Mouse (Mus musculus) layer of hippocampus, adult 18-20 months (tissue): ENCODE measurements around the gene Gapvd1. TPM values are rescaled to one million over a fixed set of nuclear protein-coding genes. Genes with fewer than 3 reads are reported as not detected.
A peak's percentile ranks its signal among the peaks of the same experiment; 100 is the strongest.
"Not testable (repeated sequence)": the region's sequence is repeated elsewhere in the genome, so short reads cannot be mapped to it uniquely, and the experiment has no call there.

ENCODE experiments used
- DNase-seq, 2 experiments: peaks; one replicate each; pipeline ENCODE4 v3.0.0; 2022; ENCODE audit warnings: low spot score in 2 of 2
- total RNA-seq, 2 experiments: library from RNA; stranded (reverse); gene quantifications; 2 replicates each; pipeline ENCODE4 v1.2.3; 2021

Gapvd1 gene
- total RNA-seq, 2 experiments from 2014 or later: 99.5 to 103 TPM

DNA sequence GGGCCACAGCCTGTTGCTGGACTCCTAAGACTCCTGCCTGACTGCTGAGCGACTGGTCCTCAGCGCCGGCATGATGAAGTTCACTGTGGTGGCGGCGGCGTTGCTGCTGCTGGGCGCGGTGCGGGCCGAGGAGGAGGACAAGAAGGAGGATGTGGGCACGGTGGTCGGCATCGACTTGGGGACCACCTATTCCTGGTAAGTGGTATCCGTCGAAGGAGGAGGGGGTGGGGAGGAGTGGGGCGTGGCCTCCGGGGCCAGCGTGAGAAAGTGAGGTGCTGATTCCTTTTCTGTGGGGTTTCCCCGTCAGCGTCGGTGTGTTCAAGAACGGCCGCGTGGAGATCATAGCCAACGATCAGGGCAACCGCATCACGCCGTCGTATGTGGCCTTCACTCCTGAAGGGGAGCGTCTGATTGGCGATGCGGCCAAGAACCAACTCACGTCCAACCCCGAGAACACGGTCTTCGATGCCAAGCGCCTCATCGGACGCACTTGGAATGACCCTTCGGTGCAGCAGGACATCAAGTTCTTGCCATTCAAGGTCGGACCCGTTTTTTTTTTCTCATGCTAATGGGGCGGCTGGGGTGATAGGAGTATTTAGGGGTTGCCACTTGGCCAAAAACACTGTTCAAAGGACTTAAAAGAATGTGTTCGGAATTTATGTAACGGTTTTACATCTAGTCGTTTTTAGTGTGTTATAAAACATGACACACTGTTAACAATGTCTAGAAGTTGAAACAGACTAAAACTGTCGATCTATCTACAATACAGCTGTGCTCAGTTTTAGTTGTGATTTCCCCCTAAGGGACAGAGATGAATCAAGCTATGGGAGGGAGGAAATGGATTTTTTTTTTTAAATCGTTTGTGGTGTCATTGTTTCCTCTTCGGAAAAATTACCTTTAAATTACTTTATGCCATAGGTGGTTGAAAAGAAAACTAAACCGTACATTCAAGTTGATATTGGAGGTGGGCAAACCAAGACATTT lies 17.5 kb upstream of the Gapvd1 start:
- no peak for DNase-seq

- DNase-seq: peak; percentile 100
Observed at GRCm38 (mm10) chr2:34771368-34772226, 16.6 kb upstream of the Gapvd1 start, which contains the start of gene Hspa5. Gene Hspa5, plus strand, starts transcription at chr2:34771970.

- no peak for DNase-seq
Observed at GRCm38 (mm10) chr2:34770951-34771350, 15.9 kb upstream of the Gapvd1 start.

- no peak for DNase-seq
Observed at GRCm38 (mm10) chr2:34770049-34770448, 15.0 kb upstream of the Gapvd1 start.

DNA sequence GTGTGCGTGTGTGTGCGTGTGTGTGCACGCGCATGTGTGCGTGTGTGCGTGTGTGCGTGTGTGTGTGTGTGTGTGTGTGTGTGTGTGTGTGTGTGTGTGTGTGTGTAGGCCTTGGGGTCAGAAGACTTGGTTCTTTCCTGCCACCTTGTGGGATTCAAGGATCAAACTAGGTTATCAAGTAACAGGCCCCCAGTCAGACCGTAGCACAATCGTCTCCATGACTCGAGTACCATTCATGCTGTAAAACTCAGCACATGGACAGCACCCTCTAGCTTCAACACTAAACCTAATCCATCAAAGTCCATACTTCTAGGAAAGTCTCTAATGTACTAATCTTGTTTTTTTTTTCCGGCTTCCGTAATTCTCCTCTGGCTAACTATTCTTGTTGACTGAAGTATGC lies 9.8 kb upstream of the Gapvd1 start:
- DNase-seq: no peak

DNA sequence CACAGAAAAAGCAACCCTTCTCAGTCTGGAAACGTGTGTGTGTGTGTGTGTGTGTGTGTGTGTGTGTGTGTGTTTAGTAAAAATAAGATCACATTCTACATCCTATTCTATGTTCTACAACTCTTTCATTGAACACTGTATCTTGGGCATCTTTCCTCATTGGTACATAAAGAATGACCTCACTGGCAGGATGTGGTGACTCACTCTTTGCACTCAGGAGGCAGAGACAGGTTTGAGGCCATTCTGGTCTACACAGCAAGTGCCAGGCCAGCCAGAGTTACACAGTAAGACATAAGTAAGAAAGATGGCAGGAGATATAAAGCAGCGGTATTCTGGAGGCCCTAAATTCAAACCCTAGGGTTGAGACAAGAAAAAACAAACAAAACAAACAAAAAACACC lies 7.8 kb upstream of the Gapvd1 start:
- DNase-seq: no peak

GRCm38 (mm10) chr2:34762174-34762573 lies 7.1 kb upstream of the Gapvd1 start:
- DNase-seq: no peak

DNA sequence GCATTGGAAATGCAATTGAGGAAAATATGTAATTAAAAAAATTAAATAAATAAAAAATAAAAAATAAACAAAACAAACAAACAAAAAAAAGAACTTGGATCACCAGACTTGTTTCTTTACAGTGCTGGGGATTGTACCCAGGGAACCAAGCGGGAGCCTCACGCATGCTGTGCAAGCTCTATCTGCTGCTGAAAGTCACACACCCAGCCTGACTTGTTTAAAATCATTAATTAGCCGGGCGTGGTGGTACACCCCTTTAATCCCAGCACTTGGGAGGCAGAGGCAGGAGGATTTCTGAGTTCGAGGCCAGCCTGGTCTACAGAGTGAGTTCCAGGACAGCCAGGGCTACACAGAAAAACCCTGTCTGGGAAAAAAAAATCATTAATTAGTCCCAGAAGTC lies 6.2 kb upstream of the Gapvd1 start:
- DNase-seq: not testable (repeated sequence)

- DNase-seq: no peak
Observed at GRCm38 (mm10) chr2:34757341-34757740, 2.3 kb upstream of the Gapvd1 start.

- DNase-seq: peak; percentile 80
Observed at GRCm38 (mm10) chr2:34753811-34754550, 1.1 kb downstream of the Gapvd1 start.

- no peak for DNase-seq
Observed at GRCm38 (mm10) chr2:34750245-34750644, 4.8 kb downstream of the Gapvd1 start.

DNA sequence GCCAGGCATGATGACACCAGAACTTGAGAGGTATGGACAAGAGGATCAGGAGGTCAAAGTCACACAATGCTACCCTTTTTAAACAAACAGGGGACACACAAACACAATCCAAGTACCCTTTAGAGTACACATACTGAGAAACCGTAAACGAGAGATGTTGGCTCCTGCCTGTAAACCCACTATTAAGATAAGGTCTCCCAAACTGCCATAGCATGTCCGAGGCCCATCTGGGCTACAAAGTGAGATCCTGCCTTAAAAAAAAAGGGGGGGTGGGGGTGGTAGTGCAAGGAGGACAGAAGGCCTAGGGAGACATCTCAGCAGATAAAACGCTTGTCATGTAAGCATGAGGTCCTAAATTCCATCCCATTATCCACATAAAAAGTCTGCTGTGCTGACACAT lies 6.6 kb downstream of the Gapvd1 start:
- no peak for DNase-seq

- no peak for DNase-seq
Observed at GRCm38 (mm10) chr2:34745673-34746072, 9.4 kb downstream of the Gapvd1 start.

DNA sequence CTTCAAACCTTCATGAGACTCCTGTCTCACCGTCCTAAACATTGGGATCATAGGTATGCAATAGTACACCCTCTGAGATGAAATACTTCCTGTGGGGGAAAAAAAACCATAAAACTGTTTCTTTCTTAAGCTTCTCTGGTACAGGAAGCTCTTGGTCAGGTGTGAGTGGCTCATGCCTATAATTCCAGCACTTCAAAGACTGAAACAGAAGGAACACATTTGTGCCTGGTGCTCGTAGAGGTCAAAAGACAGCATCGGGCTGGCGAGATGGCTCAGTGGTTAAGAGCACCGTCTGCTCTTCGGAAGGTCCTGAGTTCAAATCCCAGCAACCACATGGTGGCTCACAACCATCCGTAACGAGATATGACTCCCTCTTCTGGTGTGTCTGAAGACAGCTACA lies 10.6 kb downstream of the Gapvd1 start:
- no peak for DNase-seq

GRCm38 (mm10) chr2:34742675-34743074 lies 12.4 kb downstream of the Gapvd1 start:
- no peak for DNase-seq

- DNase-seq: no peak
Observed at GRCm38 (mm10) chr2:34741390-34742159, 13.5 kb downstream of the Gapvd1 start.

- no peak for DNase-seq
Observed at GRCm38 (mm10) chr2:34739684-34740391, 15.2 kb downstream of the Gapvd1 start.

DNA sequence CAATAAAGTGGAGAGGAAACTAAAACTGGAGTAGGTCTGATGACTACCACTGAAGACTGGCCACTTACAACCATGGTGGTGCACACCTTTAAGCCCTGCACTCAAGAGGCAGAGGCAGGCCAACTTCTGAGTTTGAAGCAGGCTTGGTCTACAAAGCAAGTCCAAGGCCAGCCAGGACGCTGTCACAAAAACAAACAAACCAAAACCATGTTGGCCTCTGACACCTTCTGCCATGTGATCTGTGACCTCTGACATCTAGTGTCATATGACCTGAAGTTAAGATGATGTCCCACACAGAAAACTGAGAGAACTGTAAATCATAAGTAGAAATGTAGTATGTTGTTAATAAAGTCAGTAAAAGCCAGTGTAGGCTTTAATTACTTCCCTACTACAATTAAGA lies 17.1 kb downstream of the Gapvd1 start:
- DNase-seq: no peak

DNA sequence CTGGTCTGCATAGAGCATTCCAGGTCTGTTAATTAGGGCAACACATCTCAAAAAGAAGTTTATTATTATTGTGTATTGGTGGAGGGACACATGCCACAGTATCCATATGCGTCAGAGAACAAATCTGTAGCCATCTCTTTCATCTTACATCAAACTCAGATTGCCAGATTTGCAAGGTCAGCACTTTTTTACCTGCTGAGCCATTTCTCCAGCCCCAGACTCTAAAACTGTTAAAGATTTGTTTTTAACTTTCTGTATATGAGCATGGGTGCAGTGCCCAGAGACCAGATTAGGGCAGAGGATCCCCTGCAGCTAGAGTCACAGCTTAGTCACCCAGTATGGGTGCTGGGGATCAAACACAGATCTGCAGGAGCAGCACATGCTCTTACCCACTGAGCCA lies 18.4 kb downstream of the Gapvd1 start:
- no peak for DNase-seq
